Mouse (Mus musculus) gastrocnemius, postnatal 14 days (tissue): ENCODE results near the gene Upk3a. TPM values are rescaled to one million over a fixed set of nuclear protein-coding genes. Genes with fewer than 3 reads are reported as not detected.
"Not testable (repeated sequence)": the region's sequence is repeated elsewhere in the genome, so short reads cannot be mapped to it uniquely, and the experiment has no call there.

Source experiments
- DNase-seq: peaks from one replicate; pipeline ENCODE4 v3.0.0; 2021; ENCODE audit warnings: mixed read lengths
- intact Hi-C: fragments of 180-260 bp; cut with DNase I; formaldehyde crosslinking; loops from one replicate; pipeline ENCODE4 v1.15.1; 2025; ENCODE audit warnings: low total_unique reads
- total RNA-seq, 2 experiments: library from RNA; stranded (reverse); gene quantifications; 2 replicates each; pipeline ENCODE4 v1.2.3; 2021

The Upk3a gene
- total RNA-seq, 2 experiments from 2014 or later, result not detected

- no peak for DNase-seq
- intact Hi-C loops, result no loop called here
Observed at GRCm38 (mm10) chr15:84997768-84998454, 19.0 kb upstream of the Upk3a start.

- intact Hi-C loops, result no loop called here
- no peak for DNase-seq
Observed at GRCm38 (mm10) chr15:84999911-85000310, 17.0 kb upstream of the Upk3a start.

- intact Hi-C loops, result no loop called here
- DNase-seq, result peak; percentile 81
Observed at GRCm38 (mm10) chr15:85000984-85001982, 15.7 kb upstream of the Upk3a start.

- intact Hi-C loops, result no loop called here
- DNase-seq, result no peak
Observed at GRCm38 (mm10) chr15:85009666-85010065, 7.3 kb upstream of the Upk3a start.

GRCm38 (mm10) chr15:85011895-85012661 lies 4.9 kb upstream of the Upk3a start:
- intact Hi-C loops, result no loop called here
- no peak for DNase-seq

GRCm38 (mm10) chr15:85012662-85013054 lies 4.3 kb upstream of the Upk3a start:
- intact Hi-C loops, result no loop called here
- no peak for DNase-seq

GRCm38 (mm10) chr15:85015771-85016170 lies 1.2 kb upstream of the Upk3a start:
- no peak for DNase-seq
- intact Hi-C loops, result no loop called here

- intact Hi-C loops, result no loop called here
- no peak for DNase-seq
Observed at GRCm38 (mm10) chr15:85022211-85022610, 5.3 kb downstream of the Upk3a start.

GRCm38 (mm10) chr15:85026197-85026596 lies 9.3 kb downstream of the Upk3a start:
- no peak for DNase-seq

GRCm38 (mm10) chr15:85027740-85028139 lies 10.8 kb downstream of the Upk3a start:
- no peak for DNase-seq
- intact Hi-C loops, result no loop called here

More at GRCm38 (mm10) chr15:85026197-85026596, 9.3 kb downstream of the Upk3a start:
- intact Hi-C loops, result no loop called here

GRCm38 (mm10) chr15:85028648-85029047 lies 11.7 kb downstream of the Upk3a start, which contains the start of gene Fam118a:
Gene Fam118a (plus strand): TSS chr15:85028948.
- DNase-seq, intact Hi-C loops: not testable (repeated sequence)

GRCm38 (mm10) chr15:85030643-85031042 lies 13.7 kb downstream of the Upk3a start:
- intact Hi-C loops, DNase-seq: not testable (repeated sequence)

GRCm38 (mm10) chr15:85031866-85032265 lies 14.9 kb downstream of the Upk3a start:
- DNase-seq, result no peak
- intact Hi-C loops, result no loop called here

GRCm38 (mm10) chr15:85033916-85034315 lies 17.0 kb downstream of the Upk3a start:
- DNase-seq, intact Hi-C loops: not testable (repeated sequence)

GRCm38 (mm10) chr15:85036566-85037342 lies 19.8 kb downstream of the Upk3a start:
- peak; percentile 96 for DNase-seq
- intact Hi-C loops, result no loop called here

- DNase-seq, result no peak
- intact Hi-C loops, result no loop called here
Observed at GRCm38 (mm10) chr15:85037343-85037690, 20.4 kb downstream of the Upk3a start.

- intact Hi-C loops, result no loop called here
- no peak for DNase-seq
Observed at GRCm38 (mm10) chr15:85041546-85042225, 24.7 kb downstream of the Upk3a start.

GRCm38 (mm10) chr15:85042361-85042954 lies 25.5 kb downstream of the Upk3a start:
- DNase-seq, result peak; percentile 65
- intact Hi-C loops, result no loop called here
